9 mouse cellular contexts compared by ENCODE assay signal in genomic region chr1:127239914-127240313, GRCm38 (mm10). TPM values are rescaled to one million over a fixed set of nuclear protein-coding genes. Genes with fewer than 3 reads are reported as not detected.
A peak's percentile ranks its signal among the peaks of the same experiment; 100 is the strongest.
DNase-seq lines count a peak whose midpoint lies in the region; ATAC-seq and TF ChIP-seq lines count a peak whose summit lies in the region.
"Had no signal": no experiment of that assay in that cellular context is flagged by ENCODE, and none has a peak within 500 bp of the region (broad histone marks: within the 10 kb centered on the region; RNA-seq: fewer than 3 reads in every experiment).

No protein-coding gene starts in this region.

- no peaks in the 10 kb centered on the region for H3K36me3 ChIP-seq in forebrain, embryonic 14.5 days (ENCODE audit: control insufficient read depth, insufficient read depth, low read length)
- H3K36me3 ChIP-seq in forebrain, embryonic 12.5 days (replicated peaks): no peaks in the 10 kb centered on the region
- no peaks in the 10 kb centered on the region for H3K36me3 ChIP-seq in limb, embryonic 11.5 days (ENCODE audit: control insufficient read depth, insufficient read depth, low read length)
- no peaks in the 10 kb centered on the region for H3K36me3 ChIP-seq in stomach, postnatal 0 days (ENCODE audit: control insufficient read depth, insufficient read depth, low read length)

- H3K27me3 ChIP-seq in forebrain, embryonic 14.5 days (replicated peaks; ENCODE audit: control insufficient read depth, insufficient read depth, low read length): no peaks in the 10 kb centered on the region
- H3K27me3 ChIP-seq in forebrain, embryonic 12.5 days: no peaks in the 10 kb centered on the region
- H3K27me3 ChIP-seq in limb, embryonic 11.5 days (ENCODE audit: control insufficient read depth, insufficient read depth, low read length): no peaks in the 10 kb centered on the region
- no peaks in the 10 kb centered on the region for H3K27me3 ChIP-seq in stomach, postnatal 0 days (ENCODE audit: control insufficient read depth, insufficient read depth, low read length)

- TF ChIP-seq EP300 in stomach, postnatal 0 days (optimal IDR thresholded peaks at IDR 0.05): no peak

- no peak overlapping the region for H3K4me2 ChIP-seq in forebrain, embryonic 14.5 days (ENCODE audit: low read length)
- H3K4me2 ChIP-seq in forebrain, embryonic 12.5 days: no peak overlapping the region
- no peak overlapping the region for H3K4me2 ChIP-seq in limb, embryonic 11.5 days (ENCODE audit: low read depth, severe bottlenecking)
- no peak overlapping the region for H3K4me2 ChIP-seq in stomach, postnatal 0 days (replicated peaks; ENCODE audit: low read depth)

- H3K4me3 ChIP-seq in forebrain, embryonic 14.5 days (ENCODE audit: low read depth, low read length): no peak overlapping the region
- no peak overlapping the region for H3K4me3 ChIP-seq in forebrain, embryonic 12.5 days (replicated peaks)
- no peak overlapping the region for H3K4me3 ChIP-seq in limb, embryonic 11.5 days (ENCODE audit: low read depth, low read length)
- H3K4me3 ChIP-seq in stomach, postnatal 0 days (ENCODE audit: low read depth, low read length): no peak overlapping the region
- H3K4me3 ChIP-seq: erythroblast, embryonic 14.5 days had no signal

- no peak overlapping the region; the same call in 1 of the 2 replicates for H3K9ac ChIP-seq in forebrain, embryonic 14.5 days (ENCODE audit: low read length)
- no peak overlapping the region for H3K9ac ChIP-seq in forebrain, embryonic 12.5 days
- no peak overlapping the region for H3K9ac ChIP-seq in limb, embryonic 11.5 days (ENCODE audit: low read length)
- no peak overlapping the region for H3K9ac ChIP-seq in stomach, postnatal 0 days (ENCODE audit: low read length)

- peaks cover 3% of the 10 kb centered on the region; the same call in 1 of the 2 replicates for H3K4me1 ChIP-seq in forebrain, embryonic 14.5 days (ENCODE audit: control insufficient read depth, insufficient read depth, low read length)
- peaks cover 17% of the 10 kb centered on the region for H3K4me1 ChIP-seq in forebrain, embryonic 12.5 days
- H3K4me1 ChIP-seq in limb, embryonic 11.5 days (ENCODE audit: control insufficient read depth, insufficient read depth, low read length): peaks cover 6% of the 10 kb centered on the region; the same call in 1 of the 2 replicates
- no peaks in the 10 kb centered on the region for H3K4me1 ChIP-seq in stomach, postnatal 0 days (replicated peaks; ENCODE audit: control insufficient read depth, insufficient read depth)

- TF ChIP-seq CTCF in stomach, postnatal 0 days (IDR thresholded peaks at IDR 0.05; ENCODE audit: low read depth): no peak

- H3K9me3 ChIP-seq in forebrain, embryonic 14.5 days (replicated peaks; ENCODE audit: control insufficient read depth, low read length): no peaks in the 10 kb centered on the region
- H3K9me3 ChIP-seq in forebrain, embryonic 12.5 days: no peaks in the 10 kb centered on the region
- no peaks in the 10 kb centered on the region for H3K9me3 ChIP-seq in limb, embryonic 11.5 days (ENCODE audit: control insufficient read depth, low read length)
- H3K9me3 ChIP-seq in stomach, postnatal 0 days (ENCODE audit: control insufficient read depth, low read length): no peaks in the 10 kb centered on the region

- H3K27ac ChIP-seq in forebrain, embryonic 14.5 days (ENCODE audit: low read depth, low read length): no peak overlapping the region
- H3K27ac ChIP-seq in forebrain, embryonic 12.5 days: no peak overlapping the region
- H3K27ac ChIP-seq in limb, embryonic 11.5 days (replicated peaks; ENCODE audit: low read depth, low read length): no peak overlapping the region
- H3K27ac ChIP-seq in stomach, postnatal 0 days (replicated peaks): no peak overlapping the region

- peak; percentile 2; the same call in 1 of the 2 replicates for ATAC-seq in forebrain, embryonic 14.5 days
- ATAC-seq in forebrain, embryonic 12.5 days (ENCODE audit: low FRiP score): no peak
- peak; percentile 42; the same call in 1 of the 2 replicates for ATAC-seq in limb, embryonic 11.5 days (ENCODE audit: insufficient number of reproducible peaks, low FRiP score, low TSS enrichment, low read depth)
- ATAC-seq in stomach, postnatal 0 days (ENCODE audit: low FRiP score, low TSS enrichment): peak; percentile 39; the same call in 1 of the 2 replicates

- DNase-seq in forebrain, embryonic 14.5 days (ENCODE audit: low spot score): no peak
- DNase-seq in B cell, adult 2 months: peak; percentile 8 to 9
- peak; percentile 52 to 77 for DNase-seq in heart, adult 9 months (ENCODE audit: low spot score in 2 of 2)
- DNase-seq in limb, embryonic 11.5 days (ENCODE audit: low spot score): peak; percentile 32
- DNase-seq in stomach, postnatal 0 days (ENCODE audit: low spot score): no peak
- DNase-seq in frontal cortex, postnatal 14 days (ENCODE audit: low spot score in 2 of 2): no peak
- DNase-seq in gastrocnemius, postnatal 4 days (ENCODE audit: low spot score in 2 of 2): no peak

- 37% methylated on average over 6 of the region's 6 CpGs for WGBS in forebrain, embryonic 14.5 days
- WGBS in forebrain, embryonic 12.5 days: 36% methylated on average over 6 of the region's 6 CpGs
- WGBS in limb, embryonic 11.5 days: 31% methylated on average over 6 of the region's 6 CpGs
- 52% methylated on average over 6 of the region's 6 CpGs for WGBS in stomach, postnatal 0 days

RNA-seq across cellular contexts. Expression of gene Mgat5, which starts 35.1 kb away (rescaled TPM):
- polyA plus RNA-seq in forebrain, embryonic 14.5 days (2014; fragmentation: Nextera tagmentation; extraction: Ambion mirVana): 11.4 and 13.0 TPM in 2 replicates
- 9.7 and 10.5 TPM in 2 replicates for polyA plus RNA-seq in forebrain, embryonic 12.5 days (2016; fragmentation: Nextera tagmentation; extraction: Ambion mirVana)
- 5.3 and 6.3 TPM in 2 replicates for polyA plus RNA-seq in limb, embryonic 11.5 days (2014; fragmentation: Nextera tagmentation; extraction: Ambion mirVana)
- polyA plus RNA-seq in stomach, postnatal 0 days (2015; fragmentation: Nextera tagmentation; extraction: Ambion mirVana): 2.0 and 2.2 TPM in 2 replicates
- total RNA-seq in gastrocnemius, postnatal 4 days (2021): 1 to 10 TPM; 5.9 to 6.1 TPM

Comparison
In these comparisons a context has a peak if more than half of its experiments do, and no peak if none do; other contexts are left out.
1. DNase-seq: peak in B cell, adult 2 months (2 of 2), heart, adult 9 months (2 of 2) and limb, embryonic 11.5 days (single experiment); none in forebrain, embryonic 14.5 days (single experiment), stomach, postnatal 0 days (single experiment), frontal cortex, postnatal 14 days (0 of 2) and gastrocnemius, postnatal 4 days (0 of 2).